Mouse (Mus musculus): ENCODE data around the gene Gpr107. TPM values are rescaled to one million over a fixed set of nuclear protein-coding genes. Genes with fewer than 3 reads are reported as not detected.
"Not testable (repeated sequence)": the region's sequence is repeated elsewhere in the genome, so short reads cannot be mapped to it uniquely, and the experiment has no call there.

Gene Gpr107
- total and polyA plus RNA-seq, 3 experiments: 16.4 to 18.3 TPM; not detected in 1

- H3K79me2 ChIP-seq (ENCODE audit: control insufficient read depth, insufficient read depth, low read length, poor library complexity); DNase-seq (ENCODE audit: low read depth, low spot score); H3K4me3 ChIP-seq (ENCODE audit: control insufficient read depth in 1 of 2, insufficient read depth in 1 of 2, low read depth in 2 of 2, low read length in 2 of 2); H3K27me3 ChIP-seq (ENCODE audit: control insufficient read depth in 1 of 2, insufficient read depth in 2 of 2, low read length in 2 of 2); H3K9me3 ChIP-seq (replicated peaks; ENCODE audit: insufficient read depth, low read length); H3K27ac ChIP-seq (ENCODE audit: control insufficient read depth, low read depth, low read length); H3K9ac ChIP-seq (ENCODE audit: control insufficient read depth, low read depth, low read length, poor library complexity, severe bottlenecking): not testable (repeated sequence)
- TF ChIP-seq CTCF (IDR thresholded peaks at IDR 0.05 in 2 of 3, conservative IDR thresholded peaks at IDR 0.05 in 1 of 3; ENCODE audit: control insufficient read depth in 1 of 3, insufficient read depth in 1 of 3, low read depth in 2 of 3, low read length in 3 of 3, poor library complexity in 1 of 3, severe bottlenecking in 1 of 3): peak; percentile 15 to 39 (median 26); a peak in 4 of 6 replicates
- peaks cover 4 to 10% of the 10 kb centered on the region in 2 experiments for H3K4me1 ChIP-seq (ENCODE audit: control insufficient read depth in 1 of 2, insufficient read depth in 2 of 2, low read length in 2 of 2)
- peaks cover 3 to 12% of the 10 kb centered on the region in 2 experiments; a peak in 3 of 4 replicates for H3K36me3 ChIP-seq (ENCODE audit: control insufficient read depth in 1 of 2, insufficient read depth in 2 of 2, low read length in 2 of 2)
Measured at GRCm38 (mm10) chr2:31178593-31178992, 26.5 kb downstream of the Gpr107 start.

- Histone ChIP-seq H3K9me3 (replicated peaks; ENCODE audit: insufficient read depth, low read length) (no peaks in the 10 kb centered on the region), H3K9ac (ENCODE audit: control insufficient read depth, low read depth, low read length, poor library complexity, severe bottlenecking) (no peak overlapping the region), H3K27me3 (ENCODE audit: control insufficient read depth in 1 of 2, insufficient read depth in 2 of 2, low read length in 2 of 2) (no peaks in the 10 kb centered on the region), H3K27ac (ENCODE audit: control insufficient read depth, low read depth, low read length) (no peak overlapping the region), H3K36me3 (ENCODE audit: control insufficient read depth in 1 of 2, insufficient read depth in 2 of 2, low read length in 2 of 2) (peaks cover 2 to 12% of the 10 kb centered on the region in 2 experiments), H3K4me3 (ENCODE audit: control insufficient read depth in 1 of 2, insufficient read depth in 1 of 2, low read depth in 2 of 2, low read length in 2 of 2) (no peak overlapping the region), H3K4me1 (ENCODE audit: control insufficient read depth in 1 of 2, insufficient read depth in 2 of 2, low read length in 2 of 2) (peaks cover 4 to 10% of the 10 kb centered on the region in 2 experiments), H3K79me2 (ENCODE audit: control insufficient read depth, insufficient read depth, low read length, poor library complexity) (no peaks in the 10 kb centered on the region)
- no peak for DNase-seq (ENCODE audit: low read depth, low spot score)
- no peak for TF ChIP-seq KAT2A (conservative IDR thresholded peaks at IDR 0.05; ENCODE audit: low read depth, low read length)
- TF ChIP-seq RCOR1 (IDR thresholded peaks at IDR 0.05; ENCODE audit: low read depth, low read length): no peak
- TF ChIP-seq MYC (IDR thresholded peaks at IDR 0.05; ENCODE audit: low read depth, low read length): no peak
- no peak for TF ChIP-seq MYB (IDR thresholded peaks at IDR 0.05; ENCODE audit: low read depth, low read length)
- TF ChIP-seq ELF1 (IDR thresholded peaks at IDR 0.05; ENCODE audit: low read depth, low read length): no peak
- TF ChIP-seq GABPA (IDR thresholded peaks at IDR 0.05; ENCODE audit: low read depth, low read length): no peak
- TF ChIP-seq NRF1 (IDR thresholded peaks at IDR 0.05; ENCODE audit: insufficient read depth, low read depth, low read length, poor library complexity, severe bottlenecking): no peak
- no peak for TF ChIP-seq CHD1 (IDR thresholded peaks at IDR 0.05; ENCODE audit: low read depth, low read length)
- no peak for TF ChIP-seq MAX (IDR thresholded peaks at IDR 0.05; ENCODE audit: low read length)
- TF ChIP-seq JUND (IDR thresholded peaks at IDR 0.05; ENCODE audit: low read depth, low read length): no peak
- no peak for TF ChIP-seq NELFE (IDR thresholded peaks at IDR 0.05; ENCODE audit: low read depth, low read length)
- no peak for TF ChIP-seq ZMIZ1 (IDR thresholded peaks at IDR 0.05; ENCODE audit: low read depth, low read length)
- no peak for TF ChIP-seq MAZ (IDR thresholded peaks at IDR 0.05; ENCODE audit: low read depth, low read length)
- no peak for TF ChIP-seq MEF2A (IDR thresholded peaks at IDR 0.05; ENCODE audit: extremely low read depth, insufficient replicate concordance, low read depth, low read length, poor library complexity, severe bottlenecking)
- TF ChIP-seq E2F4 (IDR thresholded peaks at IDR 0.05; ENCODE audit: borderline replicate concordance, low read depth, low read length): no peak
- no peak for TF ChIP-seq SMC3 (IDR thresholded peaks at IDR 0.05; ENCODE audit: low read depth, low read length)
- no peak for TF ChIP-seq RAD21 (IDR thresholded peaks at IDR 0.05; ENCODE audit: low read depth, low read length)
- no peak for TF ChIP-seq ZC3H11A (IDR thresholded peaks at IDR 0.05; ENCODE audit: low read depth, low read length)
- no peak for TF ChIP-seq POLR2A (IDR thresholded peaks at IDR 0.05; ENCODE audit: control insufficient read depth in 1 of 2, insufficient read depth in 1 of 2, low read depth in 1 of 2, low read length in 2 of 2, poor library complexity in 1 of 2)
Measured at GRCm38 (mm10) chr2:31179471-31179870, 27.4 kb downstream of the Gpr107 start.
